Mouse (Mus musculus): Measurements from ENCODE around the gene Cfap44. TPM values are rescaled to one million over a fixed set of nuclear protein-coding genes. Genes with fewer than 3 reads are reported as not detected.

The Cfap44 gene
- total RNA-seq, 4 experiments from 2014 or later = not detected

DNA sequence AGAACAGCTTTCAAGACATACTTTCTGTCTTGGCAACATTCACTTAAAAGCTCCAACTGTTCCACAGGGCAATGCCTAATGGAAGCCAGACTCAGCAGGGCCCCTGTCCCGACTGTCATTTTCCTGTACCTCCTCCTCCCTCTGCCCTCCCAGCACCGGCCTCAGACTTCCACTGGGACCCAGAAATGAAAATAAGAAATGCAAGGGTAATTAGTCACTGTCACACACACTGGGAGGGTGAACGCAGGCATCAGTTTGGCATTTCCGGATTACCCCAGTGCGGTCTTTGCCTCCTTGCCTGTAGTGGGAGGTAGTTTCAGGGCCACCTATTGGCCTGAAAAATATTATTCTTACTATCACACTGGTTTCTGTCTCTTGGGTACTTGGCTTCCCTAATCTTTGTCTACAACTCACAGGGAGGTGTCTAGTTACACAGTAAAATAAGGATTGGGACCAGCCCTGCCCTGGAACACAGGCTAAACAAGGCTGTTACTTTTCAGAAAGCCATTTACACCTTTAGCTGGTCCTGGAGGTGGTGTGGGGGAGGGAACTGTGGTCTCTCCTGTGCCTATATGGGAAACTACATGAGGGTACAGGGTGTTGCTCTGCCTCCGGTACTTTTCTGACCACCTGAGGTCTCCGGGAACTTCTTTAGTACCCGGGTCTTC, 100.0 kb downstream of the Cfap44 start:
- DNase-seq (ENCODE audit: low spot score in 2 of 2) = no peak

GRCm38 (mm10) chr16:44496971-44497464, 102.4 kb downstream of the Cfap44 start:
- DNase-seq (ENCODE audit: low spot score in 2 of 2) = no peak

- DNase-seq (ENCODE audit: low spot score in 2 of 2) = no peak
Observed at GRCm38 (mm10) chr16:44498447-44498846, 103.9 kb downstream of the Cfap44 start.

GRCm38 (mm10) chr16:44501783-44502182, 107.2 kb downstream of the Cfap44 start:
- no peak for DNase-seq (ENCODE audit: low spot score in 2 of 2)

DNA sequence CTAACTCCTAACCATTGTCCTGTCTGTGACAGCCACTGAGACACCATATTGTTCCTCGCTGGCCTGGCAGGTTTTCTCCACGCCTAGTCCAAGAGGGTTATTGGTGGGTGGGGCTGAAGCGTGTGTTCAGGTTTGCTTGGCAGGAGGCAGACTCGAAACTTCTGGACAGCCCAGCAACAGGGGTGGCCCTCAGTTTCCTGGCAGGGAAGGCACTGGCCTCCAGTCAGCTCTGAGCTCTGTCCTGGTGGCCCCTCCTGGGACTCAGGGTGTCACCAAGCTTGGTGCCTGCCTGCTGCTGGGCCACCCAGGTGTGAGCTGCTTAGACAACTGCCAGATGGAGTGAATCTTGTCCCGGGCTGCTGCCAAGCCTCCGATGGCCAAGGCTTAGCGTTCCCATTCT, 107.7 kb downstream of the Cfap44 start:
- no peak for DNase-seq (ENCODE audit: low spot score in 2 of 2)

DNA sequence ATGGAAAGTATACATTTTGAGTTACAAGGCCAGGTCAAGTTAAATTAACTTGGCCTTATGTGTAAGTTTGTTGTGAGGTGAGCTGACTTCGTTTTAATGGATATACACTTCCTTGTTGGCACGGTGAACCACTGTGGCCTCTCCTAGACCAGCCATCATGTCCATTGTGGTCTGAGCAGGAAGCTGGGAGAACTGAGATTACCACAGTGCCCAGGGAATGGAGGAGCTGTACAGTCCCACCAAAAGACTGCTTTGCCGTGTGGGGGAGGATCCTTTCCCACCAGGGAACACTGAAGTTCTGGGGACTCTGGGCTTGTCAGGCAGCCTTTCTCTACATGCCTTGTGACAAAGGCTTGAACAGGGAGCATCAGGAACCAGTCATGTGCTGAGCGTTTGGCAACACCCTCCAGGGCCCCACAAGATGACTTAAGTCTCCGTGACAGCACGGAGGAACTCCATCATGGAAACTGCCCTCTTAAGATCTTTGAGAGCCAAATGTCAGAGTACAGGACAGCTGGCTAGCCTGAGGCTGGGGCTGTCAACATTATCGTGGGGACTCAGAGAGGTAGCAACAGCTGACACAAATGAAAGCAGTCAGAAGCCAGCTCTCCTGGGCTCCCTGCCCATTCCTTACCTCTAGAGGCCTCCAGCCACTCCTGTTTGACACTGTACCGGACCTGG, 108.4 kb downstream of the Cfap44 start:
- no peak for DNase-seq (ENCODE audit: low spot score in 2 of 2)

- no peak for DNase-seq (ENCODE audit: low spot score in 2 of 2)
Observed at GRCm38 (mm10) chr16:44505243-44505642, 110.6 kb downstream of the Cfap44 start.

- DNase-seq (ENCODE audit: low spot score in 2 of 2) = no peak
Observed at GRCm38 (mm10) chr16:44507027-44507929, 112.7 kb downstream of the Cfap44 start.

DNA sequence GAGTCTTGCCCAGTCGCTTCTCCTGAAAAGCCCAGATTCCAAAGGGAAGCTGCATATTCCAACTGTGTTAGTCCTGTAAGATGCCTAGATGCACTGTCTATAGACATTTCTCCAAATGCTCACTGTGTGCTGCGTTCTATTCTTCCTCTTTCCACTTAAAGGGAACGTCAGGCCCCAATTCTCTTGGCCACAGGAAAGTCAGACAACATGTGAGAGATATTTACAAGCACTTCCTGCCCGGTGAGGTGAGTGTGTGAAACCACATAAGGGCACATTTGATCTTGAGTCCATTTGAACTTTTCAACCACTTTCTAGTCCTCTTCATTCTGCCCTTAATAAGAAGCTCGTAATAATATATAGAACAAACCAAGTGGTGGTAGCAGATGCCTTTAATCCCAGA, 113.4 kb downstream of the Cfap44 start:
- DNase-seq (ENCODE audit: low spot score in 2 of 2) = no peak

DNA sequence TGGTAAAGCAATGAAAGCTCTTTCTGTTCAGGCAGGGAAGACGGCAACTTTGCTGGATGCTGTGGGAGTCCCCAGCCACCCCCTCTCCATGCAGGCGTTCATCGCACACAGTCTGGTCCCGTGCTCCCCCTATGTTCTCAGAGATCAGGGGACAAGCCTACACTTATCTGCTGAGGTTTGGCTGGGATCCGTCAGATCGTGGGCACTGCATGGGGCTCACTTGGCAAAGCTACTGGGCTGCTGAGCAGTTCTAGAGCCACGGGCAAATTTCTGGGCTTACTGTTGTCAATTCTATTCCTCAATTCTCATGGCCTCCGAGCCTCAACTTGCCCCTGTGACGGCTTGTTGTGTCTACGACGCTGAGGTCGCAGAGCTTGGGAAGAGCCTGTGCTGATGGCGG, 114.2 kb downstream of the Cfap44 start:
- no peak for DNase-seq (ENCODE audit: low spot score in 2 of 2)

GRCm38 (mm10) chr16:44509458-44510344, 115.1 kb downstream of the Cfap44 start:
- DNase-seq (ENCODE audit: low spot score in 2 of 2) = no peak

DNA sequence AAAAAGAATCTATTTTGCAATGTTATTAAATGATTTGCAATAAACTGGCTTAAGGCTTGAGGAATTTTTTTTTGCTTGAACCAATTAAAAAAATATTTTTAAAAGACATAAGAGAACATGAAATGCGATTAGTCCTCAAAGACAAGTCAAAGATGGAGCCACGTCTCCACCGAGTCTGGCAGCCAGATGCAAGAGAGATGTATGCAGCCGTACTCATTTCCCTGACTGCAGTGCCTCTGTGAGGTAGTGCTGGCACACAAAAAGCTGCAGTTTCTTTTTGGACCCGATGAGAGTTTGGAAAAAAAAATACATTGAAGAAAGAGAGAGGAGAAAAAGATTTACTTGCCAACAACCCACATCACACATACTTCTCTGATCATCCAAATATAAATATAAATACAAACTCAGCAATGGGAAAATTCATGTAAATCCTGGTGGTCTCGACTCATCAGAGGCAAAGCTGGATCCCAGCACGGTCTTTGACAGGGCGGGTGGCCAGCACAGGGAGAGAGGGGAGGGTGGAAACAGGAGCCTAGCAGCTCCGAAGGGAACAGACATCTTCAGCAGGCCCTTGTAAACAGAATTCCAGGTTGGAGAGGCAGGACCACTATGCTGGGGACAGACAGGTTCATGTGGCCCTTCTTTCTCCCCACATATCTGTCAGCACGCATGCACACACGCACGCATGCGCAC, 116.1 kb downstream of the Cfap44 start:
- no peak for DNase-seq (ENCODE audit: low spot score in 2 of 2)

- DNase-seq (ENCODE audit: low spot score in 2 of 2) = no peak
Observed at GRCm38 (mm10) chr16:44516498-44516897, 121.9 kb downstream of the Cfap44 start.

DNA sequence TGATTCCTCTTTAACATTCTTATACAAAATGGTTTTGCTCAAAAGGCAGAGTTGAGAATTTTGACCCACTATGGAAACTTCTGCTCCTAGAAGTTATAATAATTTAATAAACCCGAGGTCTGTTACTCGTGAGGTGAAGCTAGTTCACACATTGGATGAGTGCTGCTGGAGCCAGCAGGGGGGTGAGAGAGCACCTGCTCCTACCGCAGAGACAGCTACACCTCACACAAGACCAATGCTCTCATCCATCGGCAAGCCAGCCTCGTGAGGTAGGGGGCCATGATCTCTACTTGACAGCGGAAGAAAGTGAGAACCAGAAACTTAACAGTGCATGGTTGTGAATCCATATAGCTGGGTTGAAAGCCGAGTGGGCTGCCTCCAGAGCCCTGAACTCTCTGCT, 129.0 kb downstream of the Cfap44 start:
- DNase-seq (ENCODE audit: low spot score in 2 of 2) = no peak

DNA sequence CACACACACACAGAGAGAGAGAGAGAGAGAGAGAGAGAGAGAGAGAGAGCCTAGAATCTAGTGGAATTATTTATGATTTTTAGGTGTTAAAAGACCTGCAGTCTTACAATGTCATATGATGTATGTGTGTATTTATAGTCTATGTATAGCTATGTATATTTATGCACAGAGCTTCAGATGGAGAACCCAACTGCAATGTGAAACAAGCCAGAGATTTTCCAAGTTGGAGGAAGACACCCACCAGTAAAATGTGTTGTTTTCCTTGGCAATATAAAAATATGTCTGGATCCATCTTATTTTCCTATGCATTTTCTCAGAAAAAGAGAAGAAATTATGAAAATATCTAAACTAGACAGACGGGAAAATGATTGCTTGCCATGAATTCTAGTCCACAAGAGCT, 131.4 kb downstream of the Cfap44 start:
- DNase-seq (ENCODE audit: low spot score in 2 of 2) = no peak

DNA sequence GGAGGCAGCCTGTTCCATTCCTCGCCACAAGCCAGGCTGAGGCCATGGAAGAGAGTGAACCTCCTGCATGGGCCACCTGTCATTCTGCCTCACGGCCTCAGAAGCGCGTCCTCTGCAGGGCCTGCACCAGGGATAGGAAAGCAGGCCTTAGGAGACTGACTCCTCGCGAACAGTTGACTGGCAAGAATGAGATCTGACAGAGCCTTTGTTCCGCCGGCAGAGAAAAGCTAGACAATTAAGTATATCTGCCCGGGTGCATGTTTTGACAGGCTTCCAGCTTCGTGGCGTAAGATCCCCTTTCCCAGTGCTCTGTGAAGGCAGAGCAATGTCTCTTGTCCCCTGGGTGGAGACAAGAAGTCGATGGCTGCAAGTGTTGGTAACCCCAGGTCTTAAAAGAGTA, 132.1 kb downstream of the Cfap44 start:
- DNase-seq (ENCODE audit: low spot score in 2 of 2) = no peak

GRCm38 (mm10) chr16:44527218-44527905, 132.8 kb downstream of the Cfap44 start:
- no peak for DNase-seq (ENCODE audit: low spot score in 2 of 2)

GRCm38 (mm10) chr16:44528955-44529354, 134.4 kb downstream of the Cfap44 start:
- no peak for DNase-seq (ENCODE audit: low spot score in 2 of 2)

GRCm38 (mm10) chr16:44529691-44530090, 135.1 kb downstream of the Cfap44 start:
- no peak for DNase-seq (ENCODE audit: low spot score in 2 of 2)

DNA sequence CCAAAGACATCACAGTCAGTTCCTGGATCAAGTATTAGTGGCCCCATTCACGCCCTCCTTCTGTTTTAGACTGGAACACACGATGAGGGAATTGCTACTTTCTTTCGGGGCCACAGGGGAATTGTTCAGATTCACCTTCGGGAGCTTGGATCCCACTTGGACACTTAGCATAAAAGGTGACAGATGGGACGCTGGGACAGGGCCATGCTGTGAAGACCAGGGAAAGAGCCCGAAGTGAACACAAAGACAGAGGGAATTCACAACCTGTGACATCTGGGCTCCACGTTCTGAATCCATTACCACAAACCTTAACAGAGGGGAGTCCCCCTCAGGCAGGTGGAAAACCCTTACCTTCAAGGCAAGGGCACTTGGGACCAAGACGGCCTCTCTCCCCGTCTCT, 135.6 kb downstream of the Cfap44 start:
- no peak for DNase-seq (ENCODE audit: low spot score in 2 of 2)

All from gastrocnemius, adult 8-10 months (tissue).